Mouse (Mus musculus) brain, embryonic 14.5 days (tissue): Measurements from ENCODE around the gene Sco1.

Experiments used
- CTCF ChIP-seq: fragments of 200-500 bp; IDR thresholded peaks from 2 replicates; pipeline ENCODE4 v1.5.1; 2012; ENCODE audit warnings: inconsistent platforms, mild to moderate bottlenecking, moderate library complexity, borderline replicate concordance; ENCODE audit not compliant: insufficient read depth, insufficient read length; ENCODE audit errors: extremely low read depth
- POLR2A ChIP-seq: fragments of 200-500 bp; IDR thresholded peaks from 2 replicates; pipeline ENCODE4 v1.6.1; 2012; ENCODE audit warnings: mild to moderate bottlenecking, inconsistent platforms, borderline replicate concordance; ENCODE audit not compliant: poor library complexity, insufficient read depth, insufficient read length, severe bottlenecking; ENCODE audit errors: extremely low read depth

DNA sequence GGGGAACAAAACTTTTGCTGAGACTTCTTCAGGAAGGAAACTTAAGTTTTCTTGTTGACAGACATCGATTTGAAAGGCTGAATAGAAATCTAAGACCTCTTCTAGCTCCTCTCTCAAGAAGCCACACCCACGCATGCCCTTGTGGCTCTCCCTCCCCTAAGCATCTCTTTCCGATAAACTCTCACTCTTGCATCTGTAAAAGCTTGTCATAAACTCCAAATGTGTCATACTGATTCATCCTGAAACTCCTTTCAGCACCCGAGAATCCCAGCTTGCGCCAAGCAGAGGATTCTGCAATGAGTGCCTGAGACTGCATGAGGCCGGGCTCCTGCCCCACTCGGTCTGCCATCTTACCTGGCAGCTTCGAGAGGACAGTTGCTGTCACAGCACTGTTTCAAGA, 4.0 kb upstream of the Sco1 start:
- TF ChIP-seq POLR2A (no peak), CTCF (no peak)
